Mouse (Mus musculus) heart, postnatal 14 days (tissue): Measurements from ENCODE around the gene Mrpl47. TPM values are rescaled to one million over a fixed set of nuclear protein-coding genes. Genes with fewer than 3 reads are reported as not detected.
"Not testable (repeated sequence)": the region's sequence is repeated elsewhere in the genome, so short reads cannot be mapped to it uniquely, and the experiment has no call there.

Source experiments
- DNase-seq, 2 experiments: peaks; one replicate each; pipeline ENCODE4 v3.0.0; 2021 to 2022
- intact Hi-C: fragments of 180-260 bp; cut with DNase I; formaldehyde crosslinking; loops from one replicate; pipeline ENCODE4 v1.15.1; 2025
- total RNA-seq, 2 experiments: library from RNA; stranded (reverse); gene quantifications; 2 replicates each; pipeline ENCODE4 v1.2.3; 2021

Gene Mrpl47
- total RNA-seq, 2 experiments from 2014 or later, result 33.3 to 41.9 TPM

DNA sequence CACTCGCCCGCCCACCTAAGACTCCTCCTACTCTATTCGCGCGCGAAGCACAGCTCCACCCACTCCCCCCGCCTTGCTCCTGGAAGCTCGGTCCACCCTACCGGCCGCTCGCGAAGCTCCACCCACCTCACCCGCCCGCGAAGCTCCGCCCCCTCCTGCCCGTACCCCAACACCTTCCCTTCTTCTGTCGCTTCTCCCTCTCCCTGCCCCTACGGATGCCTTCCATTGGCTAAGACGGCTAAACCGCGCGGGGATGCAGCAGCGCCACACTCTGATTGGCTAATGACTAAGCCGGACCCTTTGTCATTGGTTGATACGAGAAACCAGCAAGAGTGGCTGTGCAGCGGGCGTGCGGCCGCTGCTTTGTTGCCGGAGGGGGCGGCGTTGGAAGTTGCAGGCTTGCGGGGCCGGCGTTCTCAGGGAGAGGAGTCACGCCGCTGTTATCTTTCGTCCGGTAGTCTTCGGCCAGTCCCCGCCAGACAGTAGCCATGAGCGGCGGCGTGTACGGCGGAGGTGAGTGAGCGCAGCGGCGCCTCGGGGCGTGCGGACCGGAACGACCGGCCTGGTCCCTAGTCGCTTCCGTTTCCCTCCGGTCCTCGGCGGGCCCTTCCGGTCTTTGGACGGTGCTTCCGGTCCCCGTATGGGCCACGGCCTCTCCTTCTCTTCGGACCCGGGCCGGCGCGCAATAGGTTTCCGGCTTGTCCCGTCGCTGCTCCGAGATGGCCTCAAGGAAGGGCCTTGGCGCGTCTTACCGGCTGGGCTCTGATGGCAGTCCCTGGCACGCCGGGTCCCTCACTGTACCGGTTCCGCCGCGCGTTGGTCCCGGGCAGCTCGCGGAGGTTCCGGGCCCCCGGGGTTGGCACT, 28.8 kb downstream of the Mrpl47 start:
- intact Hi-C loops, result loop anchor here (2.0 kb wide), 1 partner anchor 28 kb away; the partner anchor contains the start of genes Mrpl47 and Ndufb5
- peak; percentile 97 for DNase-seq

DNA sequence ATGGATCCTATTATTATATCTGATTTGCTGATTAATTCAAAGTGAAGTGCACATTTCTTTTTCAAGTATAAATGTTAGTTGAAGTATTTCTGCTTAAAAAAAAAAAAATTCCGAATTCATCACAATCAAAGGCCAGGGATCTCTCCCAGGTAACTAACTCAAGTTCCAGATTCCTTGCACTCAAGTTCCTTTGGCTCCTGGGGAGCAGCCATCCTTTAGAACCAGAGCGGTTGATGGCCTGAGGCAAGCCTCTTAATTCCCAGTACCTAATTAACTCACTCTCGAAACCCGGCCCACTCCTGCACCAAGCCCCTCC, 29.4 kb downstream of the Mrpl47 start:
- DNase-seq, result no peak
- intact Hi-C loops, result loop anchor here (2.0 kb wide), 1 partner anchor 29 kb away; the partner anchor contains the start of genes Mrpl47 and Ndufb5

GRCm38 (mm10) chr3:32705647-32706348, 31.6 kb downstream of the Mrpl47 start, which contains the start of gene Actl6a:
Actl6a (plus strand) TSS chr3:32706298.
- DNase-seq, intact Hi-C loops: not testable (repeated sequence)

GRCm38 (mm10) chr3:32704632-32705031, 32.8 kb downstream of the Mrpl47 start:
- intact Hi-C loops, DNase-seq: not testable (repeated sequence)

DNA sequence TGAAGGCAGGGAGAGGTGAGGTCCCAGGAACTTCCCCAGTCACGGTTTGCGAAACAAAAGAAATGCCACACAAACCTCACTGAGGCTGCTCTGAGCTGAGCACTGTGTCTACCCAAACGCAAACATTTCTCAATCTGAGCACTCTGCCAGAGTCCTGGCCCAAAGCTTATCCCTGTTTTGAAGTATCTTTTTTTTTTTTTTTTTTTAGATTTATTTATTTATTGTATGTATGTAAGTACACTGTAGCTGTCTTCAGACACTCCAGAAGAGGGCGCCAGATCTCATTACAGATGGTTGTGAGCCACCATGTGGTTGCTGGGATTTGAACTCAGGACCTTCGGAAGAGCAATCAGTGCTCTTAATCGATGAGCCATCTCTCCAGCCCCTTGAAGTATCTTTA, 33.4 kb downstream of the Mrpl47 start:
- DNase-seq, intact Hi-C loops: not testable (repeated sequence)

DNA sequence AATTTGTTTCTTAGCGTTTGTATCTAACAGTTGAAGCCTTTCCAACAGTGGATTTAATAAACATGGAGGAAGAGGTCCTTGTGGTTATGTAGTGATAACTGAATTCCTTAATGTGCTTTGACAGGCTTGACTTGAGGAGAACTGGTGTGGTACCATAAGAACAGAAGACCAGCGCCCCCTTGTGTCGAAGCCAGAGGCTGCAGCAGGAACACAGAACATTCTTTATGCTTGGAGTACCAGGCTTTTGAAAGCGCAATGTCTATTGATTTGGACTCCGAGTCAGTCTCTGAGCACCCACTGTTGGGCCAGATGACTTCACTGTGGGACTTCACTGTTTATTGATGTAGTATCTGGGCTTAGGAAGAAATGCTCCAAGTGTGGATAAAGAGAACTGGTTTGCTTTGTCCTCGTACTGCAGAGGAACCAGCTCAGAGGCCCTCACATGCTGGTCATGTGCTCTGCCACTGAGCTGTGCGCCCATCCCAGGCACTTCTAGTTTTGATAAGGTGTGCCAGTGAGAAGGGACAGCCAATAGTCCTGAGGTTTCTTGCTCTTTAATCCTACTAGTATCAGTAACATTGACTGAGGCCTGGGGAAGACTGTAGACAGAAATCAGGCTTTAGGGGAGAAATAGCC, 39.1 kb downstream of the Mrpl47 start:
- peak; percentile 87 to 94 for DNase-seq

GRCm38 (mm10) chr3:32695583-32695980, 41.8 kb downstream of the Mrpl47 start:
- intact Hi-C loops, result loop anchor here (5.0 kb wide), 4 partner anchors 143 to 903 kb away; partner anchors contain the start of gene Zfp639
- DNase-seq, result no peak

More for the DNA sequence above, 39.1 kb downstream of the Mrpl47 start:
- intact Hi-C loops, result loop anchor here (1.0 to 5.0 kb wide), 5 partner anchors 88 to 906 kb away; partner anchors contain the start of gene Zfp639

DNA sequence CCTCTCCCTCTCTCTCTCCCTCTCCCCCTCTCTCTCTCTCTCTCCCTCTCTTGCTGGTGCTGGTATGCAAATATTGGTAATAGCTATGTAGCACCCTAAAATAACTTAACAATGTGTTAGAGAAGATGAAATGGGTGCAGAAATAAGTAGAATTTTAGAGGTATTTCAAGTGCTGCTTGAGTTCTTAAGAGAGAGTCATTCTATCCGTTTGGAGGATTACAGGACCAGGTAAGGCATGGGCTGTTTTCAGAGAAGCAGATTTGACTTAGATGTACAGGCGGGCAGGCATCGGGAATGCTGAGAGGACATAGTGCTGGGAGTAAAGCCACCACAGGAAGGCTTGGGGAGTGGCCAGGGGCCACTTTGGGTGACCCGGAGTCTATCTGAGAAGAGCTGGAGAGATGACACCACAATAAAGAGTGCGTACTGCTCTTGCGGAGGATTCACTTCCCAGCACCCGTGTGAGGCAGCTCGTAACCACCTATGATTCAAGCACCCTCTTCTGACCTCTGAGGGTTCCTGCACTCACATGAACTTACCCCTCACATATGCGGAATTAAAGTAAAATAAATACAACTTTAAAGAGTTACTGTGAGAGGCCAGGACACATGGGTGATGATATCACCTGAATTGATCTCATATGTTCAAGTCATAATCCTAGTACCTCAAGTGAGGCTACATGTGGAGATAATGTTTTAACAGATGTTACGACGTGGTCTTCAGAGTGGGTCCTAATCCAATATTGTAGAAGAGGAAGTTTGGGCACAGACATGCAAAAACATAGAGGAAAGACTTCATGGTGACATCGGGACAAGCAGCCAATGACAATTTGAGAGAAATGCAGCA, 42.4 kb downstream of the Mrpl47 start:
- intact Hi-C loops, result loop anchor here (5.0 kb wide), 4 partner anchors 143 to 903 kb away; partner anchors contain the start of gene Zfp639
- DNase-seq, result no peak

- intact Hi-C loops, result no loop called here
- DNase-seq, result no peak
Measured at GRCm38 (mm10) chr3:32694211-32694610, 43.2 kb downstream of the Mrpl47 start.

DNA sequence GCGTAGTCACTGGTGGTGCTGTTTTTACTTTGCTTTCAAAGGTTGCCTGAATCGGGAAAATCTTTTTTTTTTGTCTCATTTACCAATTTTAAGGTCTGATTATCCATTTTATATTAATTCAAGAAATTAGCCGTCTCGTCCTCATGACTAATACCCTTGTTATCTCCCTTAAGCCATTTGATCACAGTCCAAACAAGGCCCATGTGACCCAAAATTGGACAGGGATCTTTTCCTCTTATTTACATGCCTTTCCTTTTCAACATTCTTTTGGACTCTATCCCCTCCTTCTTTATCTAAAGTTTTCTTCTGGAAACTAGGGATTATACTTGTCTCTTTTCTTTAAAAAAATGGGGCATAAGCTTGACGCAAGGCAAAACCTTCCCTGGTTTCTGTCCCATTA, 45.6 kb downstream of the Mrpl47 start:
- intact Hi-C loops, result no loop called here
- no peak for DNase-seq

DNA sequence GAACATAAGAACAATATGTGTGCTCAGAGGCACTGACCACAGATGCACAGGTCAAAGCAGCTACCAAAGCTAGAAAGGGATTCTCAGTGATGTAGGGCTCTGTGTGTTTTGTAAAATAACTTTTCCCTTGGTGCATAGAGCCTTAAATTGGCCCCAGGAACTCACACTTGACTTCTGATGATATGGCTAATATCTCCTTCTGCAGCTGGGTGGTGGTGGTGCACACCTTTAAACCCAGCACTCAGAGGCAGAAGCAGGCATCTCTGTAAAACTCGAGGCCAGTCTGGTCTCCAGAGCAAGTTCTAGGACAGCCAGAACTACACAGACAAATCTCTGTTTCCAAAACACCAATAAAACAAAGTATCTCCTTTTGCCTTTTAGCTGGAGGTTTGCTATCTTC, 46.5 kb downstream of the Mrpl47 start:
- DNase-seq, result no peak
- intact Hi-C loops, result no loop called here

DNA sequence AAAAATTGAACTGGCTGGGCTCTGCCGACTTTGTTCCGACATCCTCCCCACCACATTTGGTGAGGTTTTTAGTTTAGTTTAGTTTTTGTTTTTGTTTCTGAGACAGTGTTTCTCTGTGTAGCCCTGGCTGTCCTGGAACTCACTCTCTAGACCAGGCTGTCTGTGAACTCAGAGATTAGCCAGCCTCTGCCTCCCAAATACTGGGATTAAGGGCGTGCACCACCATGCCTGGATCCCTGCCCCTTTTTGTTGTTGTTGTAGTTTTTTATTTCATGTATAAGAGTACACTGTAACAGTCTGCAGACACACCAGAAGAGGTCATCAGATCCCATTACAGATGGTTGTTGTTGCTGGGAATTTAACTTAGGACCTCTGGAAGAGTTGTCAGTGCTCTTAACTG, 47.4 kb downstream of the Mrpl47 start:
- DNase-seq, result no peak
- intact Hi-C loops, result no loop called here

- DNase-seq, result no peak
- intact Hi-C loops, result no loop called here
Measured at GRCm38 (mm10) chr3:32689567-32689999, 47.8 kb downstream of the Mrpl47 start.

GRCm38 (mm10) chr3:32687156-32687555, 50.2 kb downstream of the Mrpl47 start:
- intact Hi-C loops, result no loop called here
- no peak for DNase-seq

DNA sequence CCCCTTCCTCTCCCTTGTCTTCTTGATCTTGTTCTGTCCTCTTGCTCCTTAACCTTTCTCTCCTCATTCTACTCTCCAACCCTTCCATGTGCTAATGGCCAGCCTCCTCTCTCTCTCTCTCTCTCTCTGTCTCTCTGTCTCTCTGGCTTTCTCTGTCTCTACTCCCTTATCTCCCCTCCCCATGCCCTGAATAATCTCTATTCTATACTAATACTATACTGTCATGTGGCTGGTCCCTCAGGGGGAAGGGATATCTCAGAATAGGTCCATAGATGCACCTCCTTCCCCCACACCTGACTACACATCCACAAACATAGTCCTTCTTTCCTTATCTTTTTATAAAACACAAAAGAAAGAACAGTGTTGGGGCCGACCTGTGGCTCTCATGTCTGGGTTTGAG, 50.9 kb downstream of the Mrpl47 start:
- no peak for DNase-seq
- intact Hi-C loops, result no loop called here

DNA sequence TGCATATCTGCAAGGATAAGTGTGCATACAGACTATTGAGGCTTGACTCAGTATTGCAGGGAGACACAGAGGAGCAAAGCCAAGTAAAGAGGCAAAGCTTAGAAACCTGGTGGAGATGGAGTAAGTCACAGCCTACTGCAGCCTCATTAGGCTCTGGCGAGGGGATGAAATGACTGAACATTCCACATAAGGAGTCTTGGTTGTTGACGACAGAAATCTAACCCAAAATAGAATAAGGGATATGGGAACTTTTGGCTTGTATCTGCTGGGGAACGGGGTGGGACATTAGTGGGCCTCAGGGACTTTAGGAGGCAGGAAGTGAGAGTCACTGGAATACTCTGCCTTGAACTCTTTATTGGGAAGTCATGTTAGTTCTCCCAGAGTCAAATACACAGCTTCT, 52.8 kb downstream of the Mrpl47 start:
- intact Hi-C loops, result no loop called here
- no peak for DNase-seq

DNA sequence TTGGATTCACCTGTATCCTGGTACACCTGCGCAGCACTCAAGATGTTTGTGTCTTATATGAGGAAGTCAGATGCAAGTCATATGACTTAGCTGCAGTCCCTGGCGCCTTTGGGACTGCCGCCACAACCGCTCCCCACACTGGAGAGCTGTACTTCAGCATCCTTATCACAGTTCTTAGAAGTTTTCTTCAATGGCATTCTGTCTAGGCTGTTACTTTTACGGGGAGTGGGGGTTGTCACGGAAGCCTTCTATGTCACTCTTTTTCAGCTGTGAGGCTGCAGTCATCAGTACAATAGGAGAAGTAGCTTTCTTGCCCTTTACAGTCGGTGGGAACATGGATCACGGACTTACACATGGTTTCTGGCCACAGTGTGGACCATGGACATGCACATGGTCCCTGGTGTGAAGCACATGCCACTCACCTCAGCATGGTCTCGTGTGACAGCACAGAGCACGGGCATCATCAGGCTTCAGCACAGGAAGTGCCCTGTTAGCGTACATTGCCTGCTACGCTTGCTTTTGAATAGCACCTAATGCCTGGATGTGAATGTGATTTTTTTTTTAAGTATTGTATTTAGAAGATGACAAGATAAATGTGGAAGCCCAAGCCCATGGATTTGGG, 54.4 kb downstream of the Mrpl47 start:
- intact Hi-C loops, result no loop called here

GRCm38 (mm10) chr3:32676393-32676792, 61.0 kb downstream of the Mrpl47 start:
- no peak for DNase-seq
- intact Hi-C loops, result no loop called here

More for the DNA sequence above, 54.4 kb downstream of the Mrpl47 start:
- DNase-seq, result no peak
